Mouse (Mus musculus): Measurements from ENCODE around the gene Naa16. TPM values are rescaled to one million over a fixed set of nuclear protein-coding genes. Genes with fewer than 3 reads are reported as not detected.

Naa16 gene
- total RNA-seq, 2 experiments from 2014 or later = 16.1 to 18.2 TPM

DNA sequence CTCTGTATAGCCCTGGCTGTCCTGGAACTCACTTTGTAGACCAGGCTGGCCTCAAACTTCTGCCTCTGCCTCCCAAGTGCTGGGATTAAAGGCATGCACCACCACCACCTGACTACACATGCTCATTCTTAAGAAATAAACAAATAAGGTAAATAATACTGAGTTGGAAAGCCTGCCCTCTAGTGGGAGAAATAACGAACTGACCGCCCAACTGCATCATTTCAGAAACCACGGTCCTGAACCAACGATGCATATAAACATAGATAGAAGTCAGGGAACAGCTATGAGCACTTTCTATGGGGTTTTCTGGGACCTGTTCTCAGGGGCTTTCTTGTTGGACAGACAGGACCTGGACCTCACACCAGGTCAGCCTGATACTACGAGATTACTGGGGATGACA is 63.5 kb downstream of the Naa16 start:
- DNase-seq = no peak

GRCm38 (mm10) chr14:79324112-79324840 is 66.3 kb downstream of the Naa16 start:
- no peak for DNase-seq

GRCm38 (mm10) chr14:79321881-79322280 is 68.7 kb downstream of the Naa16 start:
- no peak for DNase-seq

DNA sequence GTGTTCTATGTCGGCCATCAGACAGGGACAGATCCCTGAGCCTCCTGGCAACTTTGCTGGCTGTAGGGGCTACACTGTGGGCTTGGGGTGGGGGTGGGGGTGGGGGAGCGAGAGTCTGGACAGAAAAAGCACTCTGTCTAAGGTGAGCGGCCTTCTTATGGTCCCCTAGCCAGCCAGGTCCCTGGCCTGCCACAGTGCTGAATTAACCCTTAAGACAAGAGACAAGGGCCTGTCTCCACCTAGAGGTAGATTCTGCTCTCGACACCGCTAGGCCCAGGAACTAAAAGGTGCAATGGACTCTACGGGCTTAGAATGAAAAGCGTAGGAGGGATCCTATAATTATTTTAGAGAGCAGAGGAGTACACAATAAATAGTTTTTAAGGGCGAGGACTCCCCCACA is 69.4 kb downstream of the Naa16 start:
- no peak for DNase-seq

GRCm38 (mm10) chr14:79317602-79318001 is 73.0 kb downstream of the Naa16 start:
- DNase-seq = no peak

GRCm38 (mm10) chr14:79315877-79316276 is 74.7 kb downstream of the Naa16 start:
- no peak for DNase-seq

GRCm38 (mm10) chr14:79314245-79315010 is 76.2 kb downstream of the Naa16 start:
- DNase-seq = no peak

GRCm38 (mm10) chr14:79313439-79314175 is 77.0 kb downstream of the Naa16 start:
- no peak for DNase-seq

- no peak for DNase-seq
Observed at GRCm38 (mm10) chr14:79312719-79313118, 77.9 kb downstream of the Naa16 start.

- no peak for DNase-seq
Observed at GRCm38 (mm10) chr14:79311918-79312454, 78.6 kb downstream of the Naa16 start.

DNA sequence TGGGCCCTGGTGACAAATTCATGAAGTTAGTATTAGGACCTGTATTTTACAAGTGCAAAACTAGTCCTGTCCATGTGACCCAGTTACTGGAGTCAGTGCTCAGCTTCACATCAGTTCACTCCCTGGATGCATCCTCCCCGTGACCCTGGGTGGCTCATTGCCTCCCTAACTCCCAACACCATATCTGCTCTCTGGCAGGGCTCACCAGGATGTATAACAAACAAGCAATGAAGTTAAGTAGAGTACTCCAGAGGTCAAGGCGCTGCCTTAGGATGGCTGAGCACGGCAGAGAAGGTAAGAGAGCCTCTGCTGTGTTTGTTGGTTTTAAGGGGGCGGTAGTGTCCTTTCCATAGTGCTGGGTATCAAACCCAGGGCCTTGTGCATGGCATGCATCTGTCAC is 81.5 kb downstream of the Naa16 start:
- DNase-seq = no peak

GRCm38 (mm10) chr14:79308364-79308763 is 82.2 kb downstream of the Naa16 start:
- DNase-seq = no peak

DNA sequence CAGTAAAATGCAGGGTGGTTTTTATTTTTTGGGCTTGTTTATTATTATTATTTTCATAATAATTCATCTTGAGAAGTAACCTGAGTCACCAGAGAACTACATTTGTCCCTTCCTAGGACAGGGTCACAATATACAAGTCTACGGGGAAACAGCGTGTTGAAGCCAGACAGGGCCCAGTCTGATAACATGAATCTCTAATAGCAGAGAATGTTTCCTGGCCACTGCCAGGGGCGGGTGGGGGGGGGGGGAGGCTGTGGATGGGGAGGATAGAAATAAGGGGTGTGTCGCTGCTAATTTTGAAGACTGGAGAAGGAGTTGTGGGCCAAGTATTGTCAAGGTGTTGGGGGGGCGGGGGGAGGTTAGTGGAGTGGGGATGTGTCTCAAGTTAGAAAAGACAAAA is 82.7 kb downstream of the Naa16 start:
- DNase-seq = no peak

- no peak for DNase-seq
Observed at GRCm38 (mm10) chr14:79307138-79307537, 83.4 kb downstream of the Naa16 start.

DNA sequence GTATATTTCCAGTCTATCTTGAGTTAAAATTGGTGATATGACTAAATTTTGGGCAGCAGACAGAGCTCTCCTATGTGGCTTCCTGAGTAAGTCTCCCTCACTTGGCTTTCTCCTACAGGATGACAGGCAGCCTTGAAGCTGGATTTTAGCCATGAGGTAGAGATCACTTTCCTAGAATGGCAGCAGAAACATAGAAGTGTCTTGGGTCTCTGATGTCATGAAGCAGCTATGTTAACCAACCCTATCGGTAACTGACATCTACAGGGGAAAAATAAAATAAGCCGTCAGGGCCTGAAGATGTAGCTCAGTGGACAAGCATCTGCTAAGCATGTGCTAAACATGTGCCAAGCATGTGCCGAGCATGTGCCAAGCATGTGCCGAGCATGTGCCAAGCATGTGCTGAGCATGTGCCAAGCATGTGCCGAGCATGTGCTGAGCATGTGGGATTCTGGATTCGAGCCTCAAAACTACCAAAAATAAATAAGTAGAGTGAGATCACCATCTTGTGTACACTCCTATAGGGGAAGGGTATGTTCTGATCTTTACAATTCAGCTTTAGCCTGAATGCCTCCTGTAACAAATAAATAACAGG is 85.6 kb downstream of the Naa16 start:
- DNase-seq = no peak

DNA sequence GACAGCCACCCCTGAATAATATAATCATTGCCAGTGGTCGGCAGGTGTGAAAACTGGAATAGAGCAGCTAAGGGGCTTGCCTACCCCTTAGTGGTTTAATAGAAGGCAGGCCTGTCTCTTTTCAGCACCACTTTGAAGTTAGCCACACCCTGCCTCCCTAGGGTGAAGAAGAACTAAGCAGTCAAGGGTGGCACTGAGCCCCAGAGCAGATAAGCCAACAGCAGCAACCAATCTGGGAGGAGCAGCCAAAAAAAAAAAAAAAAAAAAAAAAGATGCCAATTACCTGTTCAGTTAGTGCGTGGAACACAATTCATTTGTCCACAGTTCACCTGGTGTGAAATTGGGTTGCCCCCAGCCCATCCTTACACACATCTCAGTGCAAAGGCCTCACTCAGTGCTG is 87.4 kb downstream of the Naa16 start:
- no peak for DNase-seq

- peak; percentile 89 for DNase-seq
Observed at GRCm38 (mm10) chr14:79301466-79301875, 89.1 kb downstream of the Naa16 start, which contains the start of gene Rgcc. TSS of gene Rgcc (minus strand) at chr14:79301645.

GRCm38 (mm10) chr14:79300641-79301350 is 89.8 kb downstream of the Naa16 start:
- peak in 1 of 2 experiments; percentile 24 for DNase-seq

DNA sequence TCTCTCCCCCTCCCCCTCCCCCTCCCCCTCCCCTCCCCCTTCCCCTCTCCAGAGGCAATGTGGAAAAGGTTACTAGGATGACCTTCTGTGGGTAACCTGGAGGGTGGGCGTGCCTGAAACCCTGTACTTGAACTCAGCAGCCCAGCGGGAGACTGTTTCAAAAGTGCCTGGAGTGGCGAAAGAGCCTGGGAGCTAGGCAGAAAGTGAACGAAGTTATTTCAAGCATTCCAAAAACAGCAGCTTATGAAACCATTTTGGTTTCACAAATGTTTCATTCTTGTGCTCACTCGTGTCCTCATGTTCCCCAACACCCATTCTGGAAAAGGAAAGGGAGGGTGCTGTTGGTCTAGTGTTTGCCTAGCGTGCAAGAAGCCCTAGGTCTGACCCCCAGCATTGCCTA is 90.8 kb downstream of the Naa16 start:
- DNase-seq = no peak

GRCm38 (mm10) chr14:79299230-79299629 is 91.3 kb downstream of the Naa16 start:
- DNase-seq = no peak

- no peak for DNase-seq
Observed at GRCm38 (mm10) chr14:79298314-79298992, 92.1 kb downstream of the Naa16 start.

All from layer of hippocampus, postnatal 36 days (tissue).